Mouse (Mus musculus) heart, embryonic 16.5 days (tissue): ENCODE measurements around the gene Plxdc1. TPM values are rescaled to one million over a fixed set of nuclear protein-coding genes. Genes with fewer than 3 reads are reported as not detected.

ENCODE experiments used
- ATAC-seq: fragments of 200-750 bp; cut with Nextera tagmentation; replicated peaks from 2 replicates; pipeline ENCODE4 v1.8.0; 2017; ENCODE audit warnings: moderate number of reproducible peaks; ENCODE audit not compliant: insufficient read depth, low FRiP score; ENCODE audit errors: extremely low read depth
- H3K27ac ChIP-seq: fragments of 300-500 bp; sonication (generic); 2 replicates; pipeline ENCODE4 v1.5.1; 2014; ENCODE audit warnings: mild to moderate bottlenecking, low read length, control low read depth, moderate library complexity
- H3K27me3 ChIP-seq: fragments of 300-500 bp; sonication (generic); 2 replicates; pipeline ENCODE4 v1.6.1; 2014; ENCODE audit warnings: low read length, mixed read lengths; ENCODE audit not compliant: control insufficient read depth, insufficient read depth
- H3K36me3 ChIP-seq: fragments of 300-500 bp; sonication (generic); 2 replicates; pipeline ENCODE4 v1.6.1; 2014; ENCODE audit not compliant: control insufficient read depth, insufficient read depth
- H3K4me1 ChIP-seq: fragments of 300-500 bp; sonication (generic); 2 replicates; pipeline ENCODE4 v1.6.1; 2014; ENCODE audit warnings: low read length, mixed read lengths; ENCODE audit not compliant: control insufficient read depth, insufficient read depth
- H3K4me2 ChIP-seq: fragments of 300-500 bp; sonication (generic); 2 replicates; pipeline ENCODE4 v1.6.1; 2014; ENCODE audit warnings: low read depth, mild to moderate bottlenecking, control low read depth, low read length
- H3K4me3 ChIP-seq: fragments of 300-500 bp; sonication (generic); 2 replicates; pipeline ENCODE4 v1.5.1; 2014; ENCODE audit warnings: mild to moderate bottlenecking, control low read depth, low read length
- H3K9ac ChIP-seq: fragments of 300-500 bp; sonication (generic); 2 replicates; pipeline ENCODE4 v1.6.1; 2014; ENCODE audit warnings: low read length, control low read depth
- H3K9me3 ChIP-seq: fragments of 300-500 bp; sonication (generic); replicated peaks from 2 replicates; pipeline ENCODE4 v1.6.1; 2016; ENCODE audit warnings: low read length; ENCODE audit not compliant: control insufficient read depth
- WGBS: fragments of 180-500 bp; shearing (Covaris S2); extraction: QIAGEN DNeasy Blood & Tissue Kit; methylation state at CpG from one replicate; pipeline ENCODE4 v1.1.7; 2014; 5-methylcytosine and 5-hydroxymethylcytosine counted together
- polyA plus RNA-seq: library from polyadenylated mRNA; unstranded; fragments of >200 nt; fragmentation: Nextera tagmentation; extraction: Ambion mirVana; gene quantifications from 2 replicates; pipeline ENCODE4 v1.2.1, GENCODE M21; 2015

Gene Plxdc1
- polyA plus RNA-seq, 1 experiment from 2014 or later, result 2.6 TPM

DNA sequence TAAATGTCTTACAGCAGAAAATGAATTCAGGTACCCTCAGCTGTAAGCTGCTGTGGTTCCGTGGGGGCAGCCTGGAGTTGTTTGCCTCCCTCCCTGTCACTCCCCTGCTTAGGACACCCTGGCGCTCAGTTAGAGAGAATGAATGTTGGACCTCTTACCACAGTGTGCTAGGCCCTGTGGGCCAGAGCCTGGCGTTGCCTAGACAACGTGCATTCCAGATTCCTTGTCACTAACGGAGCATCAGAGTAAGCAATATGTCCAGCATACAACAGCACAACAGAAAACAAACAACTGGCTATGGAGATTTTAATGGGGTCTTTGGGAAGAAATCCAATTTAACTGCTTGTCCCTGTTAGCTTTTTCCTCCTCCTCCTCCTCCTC is 27.0 kb downstream of the Plxdc1 start:
- no peak overlapping the region for H3K4me3 ChIP-seq
- H3K36me3 ChIP-seq, result no peaks in the 10 kb centered on the region
- no peak for ATAC-seq
- H3K27me3 ChIP-seq, result no peaks in the 10 kb centered on the region
- no peaks in the 10 kb centered on the region for H3K9me3 ChIP-seq
- no peak overlapping the region for H3K4me2 ChIP-seq
- H3K27ac ChIP-seq, result no peak overlapping the region
- H3K9ac ChIP-seq, result no peak overlapping the region
- H3K4me1 ChIP-seq, result peaks cover 7% of the 10 kb centered on the region
- WGBS, result 66% methylated on average over 5 of the region's 5 CpGs

DNA sequence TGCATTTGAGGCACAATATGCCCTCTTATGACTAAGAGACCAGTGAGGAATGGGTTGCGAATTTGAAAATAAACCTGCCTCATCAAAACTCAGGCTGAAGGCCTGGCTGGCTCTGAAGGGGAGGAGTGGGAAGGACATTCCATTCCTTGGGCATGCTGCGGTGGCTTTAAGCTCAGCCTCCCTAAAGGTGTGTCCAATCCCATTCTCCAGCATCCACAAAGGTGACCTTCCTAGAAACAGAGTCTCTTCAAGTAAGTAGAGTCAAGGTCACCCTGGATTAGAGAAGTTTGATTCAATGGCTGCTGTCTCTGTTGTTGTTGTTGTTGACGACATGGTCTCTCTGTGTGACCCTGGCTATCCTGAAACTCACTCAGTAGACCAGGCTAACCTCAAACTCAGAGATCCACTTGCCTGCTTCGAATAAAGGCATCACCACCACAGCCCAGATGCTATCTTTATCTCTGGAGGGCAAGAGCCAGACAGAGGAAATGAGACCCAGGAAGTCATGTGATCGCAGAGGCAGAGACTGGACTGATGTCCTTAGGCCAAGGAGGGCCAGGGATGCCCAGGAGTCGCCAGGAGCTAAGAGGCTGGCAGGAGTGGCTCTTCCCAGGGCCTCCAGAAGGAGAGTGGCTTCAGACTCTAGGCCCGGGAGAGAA is 27.5 kb downstream of the Plxdc1 start:
- no peak overlapping the region for H3K4me3 ChIP-seq
- H3K4me2 ChIP-seq, result no peak overlapping the region
- H3K36me3 ChIP-seq, result no peaks in the 10 kb centered on the region
- no peaks in the 10 kb centered on the region for H3K27me3 ChIP-seq
- WGBS, result 75% methylated on average over 7 of the region's 7 CpGs
- no peak overlapping the region for H3K27ac ChIP-seq
- ATAC-seq, result no peak
- no peak overlapping the region for H3K9ac ChIP-seq
- H3K9me3 ChIP-seq, result no peaks in the 10 kb centered on the region
- H3K4me1 ChIP-seq, result peaks cover 7% of the 10 kb centered on the region

- Histone ChIP-seq H3K9me3 (no peaks in the 10 kb centered on the region), H3K36me3 (no peaks in the 10 kb centered on the region), H3K27ac (no peak overlapping the region), H3K9ac (no peak overlapping the region), H3K4me3 (no peak overlapping the region), H3K4me1 (peaks cover 7% of the 10 kb centered on the region), H3K4me2 (no peak overlapping the region), H3K27me3 (no peaks in the 10 kb centered on the region)
- no peak; the same call in 1 of the 2 replicates for ATAC-seq
- WGBS, result 70% methylated on average over 6 of the region's 6 CpGs
These were observed 29.2 kb downstream of the Plxdc1 start for GRCm38 (mm10) chr11:97956905-97957560.

DNA sequence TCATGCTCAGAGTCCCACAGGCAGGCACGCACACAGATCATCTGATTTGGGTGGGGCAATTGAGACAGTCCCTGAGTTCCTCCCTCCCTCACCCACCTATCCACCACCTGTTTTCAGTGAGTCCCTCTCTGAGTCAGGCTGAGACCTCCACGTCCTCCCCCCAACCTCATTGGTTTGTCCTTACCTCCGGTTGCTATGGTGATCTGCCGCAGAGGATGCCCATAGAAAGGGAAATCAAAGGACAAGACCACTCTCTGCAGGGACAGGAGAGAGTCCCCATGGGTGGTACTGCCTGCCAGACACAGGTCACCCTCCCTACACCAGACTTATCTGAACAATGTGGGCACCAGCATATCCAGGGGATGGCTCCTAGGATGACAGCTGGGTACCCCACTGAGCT is 30.3 kb downstream of the Plxdc1 start:
- no peak for ATAC-seq
- no peaks in the 10 kb centered on the region for H3K36me3 ChIP-seq
- WGBS, result 75% methylated on average over 4 of the region's 4 CpGs

DNA sequence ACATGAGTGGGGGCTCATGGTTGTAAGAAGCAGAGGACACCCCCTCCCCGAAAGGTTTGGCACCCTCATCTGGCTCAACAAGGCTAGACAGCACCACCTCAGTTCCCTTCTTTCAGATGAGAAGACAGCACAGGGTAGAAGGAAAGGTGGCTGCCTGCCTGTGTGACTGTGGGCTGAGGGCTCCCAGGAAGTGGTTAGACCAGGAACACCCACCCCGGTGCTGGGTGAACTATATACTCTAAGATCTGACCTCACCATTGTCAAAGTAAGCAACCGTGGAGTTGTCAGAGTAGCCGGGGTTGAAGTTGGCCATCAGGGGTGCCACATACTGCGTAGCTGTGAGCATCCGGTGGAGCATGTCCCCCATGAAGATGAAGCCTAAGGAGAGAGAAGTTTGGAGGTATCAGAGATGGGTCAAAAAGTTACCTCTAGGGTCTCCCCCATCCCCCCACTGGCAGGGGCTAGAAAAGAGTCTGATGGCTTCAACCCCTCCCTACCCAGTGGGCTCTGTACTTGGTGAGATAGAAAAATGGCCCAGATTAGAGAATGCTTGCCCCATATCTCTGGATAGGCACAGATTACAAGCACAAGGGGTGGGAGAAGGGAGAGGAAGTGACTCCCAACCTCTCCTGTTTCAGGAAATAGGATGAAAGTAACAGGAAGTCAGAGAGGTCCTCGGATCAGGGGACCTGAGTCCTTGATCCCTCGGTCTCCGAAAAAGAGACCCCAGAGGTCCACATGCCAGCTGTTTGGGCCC is 30.9 kb downstream of the Plxdc1 start:
- H3K36me3 ChIP-seq, result no peaks in the 10 kb centered on the region
- no peak overlapping the region for H3K9ac ChIP-seq
- H3K9me3 ChIP-seq, result no peaks in the 10 kb centered on the region
- H3K4me3 ChIP-seq, result no peak overlapping the region
- peaks cover 7% of the 10 kb centered on the region for H3K4me1 ChIP-seq
- no peak overlapping the region for H3K4me2 ChIP-seq
- no peaks in the 10 kb centered on the region for H3K27me3 ChIP-seq
- H3K27ac ChIP-seq, result no peak overlapping the region
- ATAC-seq, result no peak
- WGBS, result 79% methylated on average over 9 of the region's 9 CpGs

More for the DNA sequence above, 30.3 kb downstream of the Plxdc1 start:
- Histone ChIP-seq H3K9ac (no peak overlapping the region), H3K4me3 (no peak overlapping the region), H3K9me3 (no peaks in the 10 kb centered on the region), H3K27ac (no peak overlapping the region), H3K4me1 (peaks cover 7% of the 10 kb centered on the region), H3K4me2 (no peak overlapping the region), H3K27me3 (no peaks in the 10 kb centered on the region)

- no peak for ATAC-seq
- peak overlapping the region; percentile 16; the same call in 1 of the 2 replicates for H3K4me2 ChIP-seq
- WGBS, result 31% methylated on average over 14 of the region's 14 CpGs
These were observed 31.6 kb downstream of the Plxdc1 start for GRCm38 (mm10) chr11:97954469-97955141.

DNA sequence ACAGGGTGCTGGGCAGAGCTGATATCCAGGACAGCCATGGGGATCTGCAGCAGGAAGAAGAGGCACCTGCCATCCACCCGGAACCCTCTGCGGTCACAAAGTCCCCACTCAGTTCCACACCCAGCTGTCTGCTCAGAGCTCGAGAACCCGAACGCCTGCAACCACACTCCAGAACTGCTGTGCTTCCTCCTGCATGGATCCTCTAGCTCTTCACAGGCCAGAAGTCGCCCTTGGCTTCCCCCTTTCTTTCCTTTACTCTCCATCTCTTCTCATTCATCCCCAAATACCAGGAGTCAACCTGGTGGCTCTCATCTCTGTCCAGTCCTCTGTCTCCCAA is 32.3 kb downstream of the Plxdc1 start:
- WGBS, result 80% methylated on average over 6 of the region's 6 CpGs
- no peak for ATAC-seq
- Histone ChIP-seq H3K4me3 (no peak overlapping the region), H3K4me2 (no peak overlapping the region), H3K36me3 (no peaks in the 10 kb centered on the region), H3K4me1 (peaks cover 7% of the 10 kb centered on the region), H3K27ac (no peak overlapping the region), H3K27me3 (no peaks in the 10 kb centered on the region), H3K9ac (no peak overlapping the region), H3K9me3 (no peaks in the 10 kb centered on the region)

More at GRCm38 (mm10) chr11:97954469-97955141, 31.6 kb downstream of the Plxdc1 start:
- Histone ChIP-seq H3K9ac (no peak overlapping the region), H3K4me3 (no peak overlapping the region), H3K27me3 (no peaks in the 10 kb centered on the region), H3K36me3 (no peaks in the 10 kb centered on the region), H3K9me3 (no peaks in the 10 kb centered on the region), H3K4me1 (peaks cover 7% of the 10 kb centered on the region), H3K27ac (no peak overlapping the region)

DNA sequence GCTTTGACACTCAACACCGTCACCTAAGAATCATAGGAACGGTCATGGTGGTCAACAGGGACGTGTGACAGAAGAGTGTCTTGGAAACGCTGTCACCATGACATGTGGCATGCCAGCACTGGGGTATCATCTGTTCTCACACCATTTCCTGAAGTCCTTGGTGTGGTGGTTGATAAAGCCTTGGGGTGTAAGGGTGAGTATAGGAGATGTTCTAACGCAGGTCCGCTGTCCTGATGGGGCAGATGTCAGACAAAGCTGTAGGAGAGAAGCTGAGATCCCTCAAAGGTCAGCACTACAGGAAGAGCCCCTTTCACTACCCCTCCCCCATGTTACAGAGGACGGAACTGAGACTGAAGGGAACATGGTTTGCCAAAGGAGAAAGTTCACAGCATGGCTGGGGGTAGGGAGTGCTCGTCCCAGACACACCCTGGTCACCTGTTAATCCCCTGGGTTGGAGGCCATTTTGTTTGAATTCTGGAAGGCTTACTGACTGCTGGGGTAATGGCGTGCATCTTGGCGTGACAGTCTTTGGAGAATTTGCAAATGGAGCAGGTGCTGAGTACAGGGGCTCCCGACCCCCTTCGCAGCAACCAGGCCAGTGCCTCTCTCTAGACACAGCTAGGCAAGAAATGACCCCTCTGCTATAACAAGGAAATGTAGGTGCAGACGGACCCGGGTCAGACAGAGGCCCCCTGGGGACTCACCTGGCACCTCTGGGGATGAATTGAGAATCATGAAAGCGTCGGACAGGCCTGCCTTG is 32.9 kb downstream of the Plxdc1 start:
- ATAC-seq, result no peak
- H3K4me1 ChIP-seq, result peaks cover 7% of the 10 kb centered on the region
- H3K27me3 ChIP-seq, result no peaks in the 10 kb centered on the region
- H3K9ac ChIP-seq, result no peak overlapping the region
- no peak overlapping the region for H3K4me3 ChIP-seq
- H3K4me2 ChIP-seq, result no peak overlapping the region
- WGBS, result 78% methylated on average over 16 of the region's 16 CpGs
- H3K9me3 ChIP-seq, result no peaks in the 10 kb centered on the region
- no peak overlapping the region for H3K27ac ChIP-seq
- no peaks in the 10 kb centered on the region for H3K36me3 ChIP-seq
